Comparison of ENCODE assay signal across 8 mouse cellular contexts in the genomic region with DNA sequence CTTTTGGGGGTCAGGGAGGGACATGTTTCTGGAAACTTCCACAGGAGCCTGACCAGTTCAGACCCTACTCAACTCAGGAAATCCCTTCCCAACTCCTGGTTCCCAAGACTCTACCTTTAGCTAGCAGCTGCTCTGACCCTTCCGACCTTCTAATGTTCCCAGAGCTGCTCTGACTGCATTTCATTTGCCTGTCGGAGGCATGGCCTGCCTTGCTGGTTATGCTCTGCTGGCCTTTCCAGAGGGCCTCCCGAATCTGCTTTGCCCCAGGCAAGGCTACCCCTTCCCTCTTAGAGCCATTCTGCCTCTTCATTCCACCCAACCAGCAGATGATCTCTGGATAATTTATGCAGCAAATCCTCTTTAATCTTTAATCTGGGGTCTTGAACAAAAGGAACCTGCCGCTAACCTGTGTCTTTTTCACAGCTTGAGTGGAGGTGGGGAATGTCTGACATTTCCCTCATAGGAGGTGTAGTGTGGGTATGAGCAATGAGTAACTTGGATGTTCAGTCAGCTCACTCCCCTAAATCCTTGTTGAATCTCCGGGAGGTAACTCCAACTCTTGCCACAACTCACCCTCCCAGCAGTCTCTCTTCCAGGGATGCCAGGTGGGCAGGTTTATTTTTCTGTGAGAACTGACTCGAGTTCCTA. TPM values are rescaled to one million over a fixed set of nuclear protein-coding genes. Genes with fewer than 3 reads are reported as not detected.
A peak's percentile ranks its signal among the peaks of the same experiment; 100 is the strongest.
DNase-seq lines count a peak whose midpoint lies in the region; ATAC-seq lines count a peak whose summit lies in the region.

No protein-coding gene starts in this region.

- H3K4me3 ChIP-seq in heart, embryonic 10.5 days: peak overlapping the region; percentile 67
- peak overlapping the region; percentile 56 for H3K4me3 ChIP-seq in hindbrain, embryonic 16.5 days (ENCODE audit: low read length)
- peak overlapping the region; percentile 64 for H3K4me3 ChIP-seq in liver, embryonic 15.5 days (replicated peaks)

- H3K27me3 ChIP-seq in heart, embryonic 10.5 days (ENCODE audit: insufficient read depth, poor library complexity, severe bottlenecking): peaks cover 18% of the 10 kb centered on the region; the same call in 1 of the 2 replicates
- no peaks in the 10 kb centered on the region for H3K27me3 ChIP-seq in hindbrain, embryonic 16.5 days (replicated peaks; ENCODE audit: control insufficient read depth, insufficient read depth, low read length)
- H3K27me3 ChIP-seq in liver, embryonic 15.5 days: peaks cover 11% of the 10 kb centered on the region

- H3K9me3 ChIP-seq in heart, embryonic 10.5 days: no peaks in the 10 kb centered on the region
- H3K9me3 ChIP-seq in hindbrain, embryonic 16.5 days (ENCODE audit: control insufficient read depth, low read length): no peaks in the 10 kb centered on the region
- no peaks in the 10 kb centered on the region for H3K9me3 ChIP-seq in liver, embryonic 15.5 days (replicated peaks)

- peak; percentile 1; the same call in 1 of the 2 replicates for ATAC-seq in common myeloid progenitor, adult 5-6 weeks (replicated peaks; ENCODE audit: low read depth, poor library complexity, severe bottlenecking)
- ATAC-seq in hindbrain, embryonic 16.5 days: no peak
- ATAC-seq in liver, embryonic 15.5 days (ENCODE audit: insufficient read depth): no peak

- peak overlapping the region; percentile 65; the same call in 1 of the 2 replicates for H3K27ac ChIP-seq in heart, embryonic 10.5 days
- no peak overlapping the region for H3K27ac ChIP-seq in hindbrain, embryonic 16.5 days (ENCODE audit: low read depth, low read length)
- H3K27ac ChIP-seq in liver, embryonic 15.5 days (replicated peaks): no peak overlapping the region

- no peaks in the 10 kb centered on the region for H3K36me3 ChIP-seq in heart, embryonic 10.5 days
- no peaks in the 10 kb centered on the region for H3K36me3 ChIP-seq in hindbrain, embryonic 16.5 days (ENCODE audit: control insufficient read depth, insufficient read depth, low read length)
- H3K36me3 ChIP-seq in liver, embryonic 15.5 days (replicated peaks): no peaks in the 10 kb centered on the region

- DNase-seq in heart, embryonic 10.5 days (ENCODE audit: low spot score): no peak
- no peak for DNase-seq in heart, postnatal 25 days (ENCODE audit: low spot score)
- DNase-seq in ovary, postnatal 14 days (ENCODE audit: low spot score): no peak
- DNase-seq in testis, postnatal 14 days (ENCODE audit: low spot score): no peak
- no peak for DNase-seq in adrenal gland, postnatal 10 days

- peak overlapping the region; percentile 79 for H3K4me2 ChIP-seq in hindbrain, embryonic 16.5 days (ENCODE audit: low read length)
- H3K4me2 ChIP-seq in liver, embryonic 15.5 days: peak overlapping the region; percentile 97

- intact Hi-C loops in heart, postnatal 25 days (cut with DNase I): loop anchor here (5.0 kb wide), 1 partner anchor 50 kb away; no protein-coding TSS in a partner anchor

- H3K4me1 ChIP-seq in heart, embryonic 10.5 days: peaks cover 72% of the 10 kb centered on the region
- H3K4me1 ChIP-seq in hindbrain, embryonic 16.5 days (ENCODE audit: control insufficient read depth, insufficient read depth, low read depth, low read length): peaks cover 11% of the 10 kb centered on the region
- peaks cover 29% of the 10 kb centered on the region for H3K4me1 ChIP-seq in liver, embryonic 15.5 days (replicated peaks)

- peak overlapping the region; percentile 77 for H3K9ac ChIP-seq in hindbrain, embryonic 16.5 days (ENCODE audit: low read depth, low read length)
- H3K9ac ChIP-seq in liver, embryonic 15.5 days: no peak overlapping the region

- 25% methylated on average over 6 of the region's 6 CpGs for WGBS in heart, embryonic 10.5 days
- 24% methylated on average over 6 of the region's 6 CpGs for WGBS in hindbrain, embryonic 16.5 days
- 51% methylated on average over 6 of the region's 6 CpGs for WGBS in liver, embryonic 15.5 days (ENCODE audit: insufficient replicate concordance)

RNA-seq across cellular contexts. Expression of a gene that starts 9.0 kb away (rescaled TPM):
- 11.2 and 14.3 TPM in 2 replicates for polyA plus RNA-seq in heart, embryonic 10.5 days (2016; fragmentation: Nextera tagmentation; extraction: Ambion mirVana)
- total RNA-seq in heart, postnatal 25 days (2021): 10 to 100 TPM; 43.4 to 43.7 TPM
- 5.9 and 16.5 TPM in 2 replicates for total RNA-seq in common myeloid progenitor, adult 5-6 weeks (2017)
- 43.4 and 47.7 TPM in 2 replicates for polyA plus RNA-seq in hindbrain, embryonic 16.5 days (2015; fragmentation: Nextera tagmentation; extraction: Ambion mirVana)
- 11.6 and 12.6 TPM in 2 replicates for polyA plus RNA-seq in liver, embryonic 15.5 days (2015; fragmentation: Nextera tagmentation; extraction: Ambion mirVana)
- 10 to 100 TPM; 54.9 to 55.4 TPM for total RNA-seq in adrenal gland, postnatal 10 days (2021)

RNA-seq across cellular contexts. Expression of a gene that starts 11.3 kb away (rescaled TPM):
- polyA plus RNA-seq in heart, embryonic 10.5 days (2016; fragmentation: Nextera tagmentation; extraction: Ambion mirVana): not detected in 2 replicates
- not detected for total RNA-seq in heart, postnatal 25 days (2021)
- not detected in 2 replicates for total RNA-seq in common myeloid progenitor, adult 5-6 weeks (2017)
- polyA plus RNA-seq in hindbrain, embryonic 16.5 days (2015; fragmentation: Nextera tagmentation; extraction: Ambion mirVana): not detected in 2 replicates
- polyA plus RNA-seq in liver, embryonic 15.5 days (2015; fragmentation: Nextera tagmentation; extraction: Ambion mirVana): not detected in 2 replicates
- total RNA-seq in adrenal gland, postnatal 10 days (2021): not detected

RNA-seq across cellular contexts. Expression of a gene that starts 14.2 kb away (rescaled TPM):
- polyA plus RNA-seq in heart, embryonic 10.5 days (2016; fragmentation: Nextera tagmentation; extraction: Ambion mirVana): 29.7 and 38.1 TPM in 2 replicates
- total RNA-seq in heart, postnatal 25 days (2021): 10 to 100 TPM; 26.3 to 26.4 TPM
- 18.8 and 21.5 TPM in 2 replicates for total RNA-seq in common myeloid progenitor, adult 5-6 weeks (2017)
- 40.3 and 51.6 TPM in 2 replicates for polyA plus RNA-seq in hindbrain, embryonic 16.5 days (2015; fragmentation: Nextera tagmentation; extraction: Ambion mirVana)
- 9.7 and 11.0 TPM in 2 replicates for polyA plus RNA-seq in liver, embryonic 15.5 days (2015; fragmentation: Nextera tagmentation; extraction: Ambion mirVana)
- 10 to 100 TPM; 23.9 to 28.4 TPM for total RNA-seq in adrenal gland, postnatal 10 days (2021)

RNA-seq across cellular contexts. Expression of a gene that starts 39.2 kb away (rescaled TPM):
- 0.15 and 0.21 TPM in 2 replicates for polyA plus RNA-seq in heart, embryonic 10.5 days (2016; fragmentation: Nextera tagmentation; extraction: Ambion mirVana)
- not detected for total RNA-seq in heart, postnatal 25 days (2021)
- total RNA-seq in common myeloid progenitor, adult 5-6 weeks (2017): 0.15 TPM in 1 of 2 replicates, not detected in the other
- 0.34 and 0.45 TPM in 2 replicates for polyA plus RNA-seq in hindbrain, embryonic 16.5 days (2015; fragmentation: Nextera tagmentation; extraction: Ambion mirVana)
- not detected in 2 replicates for polyA plus RNA-seq in liver, embryonic 15.5 days (2015; fragmentation: Nextera tagmentation; extraction: Ambion mirVana)
- total RNA-seq in adrenal gland, postnatal 10 days (2021): under 1 TPM; 0.12 TPM
